Mouse (Mus musculus) embryonic facial prominence, embryonic 11.5 days (tissue): ENCODE measurements at regions not wholly inside any gene's neighbourhood (a gene's known extent, or its start where the extent isn't known, plus 50 kb on each side); places are given as distances from the start of the nearest gene placed in this dataset.

Source experiments
- ATAC-seq: fragments of 200-750 bp; cut with Nextera tagmentation; replicated peaks from 2 replicates; pipeline ENCODE4 v1.8.0; 2017; ENCODE audit warnings: low read depth; ENCODE audit not compliant: insufficient number of reproducible peaks, low FRiP score, low TSS enrichment
- DNase-seq: peaks from one replicate; pipeline ENCODE4 v3.0.0-alpha.2; 2015; ENCODE audit warnings: low spot score
- H3K27ac ChIP-seq: fragments of 300-500 bp; sonication (generic); replicated peaks from 2 replicates; pipeline ENCODE4 v1.5.1; 2014; ENCODE audit warnings: mild to moderate bottlenecking, low read depth, low read length, control low read depth
- H3K27me3 ChIP-seq: fragments of 300-500 bp; sonication (generic); 2 replicates; pipeline ENCODE4 v1.6.1; 2014; ENCODE audit warnings: mild to moderate bottlenecking, low read length, moderate library complexity, mixed read lengths; ENCODE audit not compliant: control insufficient read depth, insufficient read depth
- H3K36me3 ChIP-seq: fragments of 300-500 bp; sonication (generic); replicated peaks from 2 replicates; pipeline ENCODE4 v1.6.1; 2014; ENCODE audit warnings: low read depth, mild to moderate bottlenecking, low read length, moderate library complexity, mixed read lengths; ENCODE audit not compliant: control insufficient read depth, insufficient read depth
- H3K4me1 ChIP-seq: fragments of 300-500 bp; sonication (generic); 2 replicates; pipeline ENCODE4 v1.6.1; 2014; ENCODE audit warnings: low read length, mixed read lengths; ENCODE audit not compliant: control insufficient read depth, insufficient read depth
- H3K4me2 ChIP-seq: fragments of 300-500 bp; sonication (generic); 2 replicates; pipeline ENCODE4 v1.6.1; 2014; ENCODE audit warnings: low read depth, mild to moderate bottlenecking, control low read depth, low read length, moderate library complexity
- H3K4me3 ChIP-seq: fragments of 300-500 bp; sonication (generic); 2 replicates; pipeline ENCODE4 v1.5.1; 2014; ENCODE audit warnings: low read depth, low read length, control low read depth
- H3K9ac ChIP-seq: fragments of 300-500 bp; sonication (generic); replicated peaks from 2 replicates; pipeline ENCODE4 v1.6.1; 2014; ENCODE audit warnings: mild to moderate bottlenecking, control low read depth, low read length
- H3K9me3 ChIP-seq: fragments of 300-500 bp; sonication (generic); replicated peaks from 2 replicates; pipeline ENCODE4 v1.6.1; 2016; ENCODE audit warnings: mild to moderate bottlenecking, low read length, inconsistent platforms, mixed read lengths; ENCODE audit not compliant: control insufficient read depth
- WGBS: fragments of 180-500 bp; shearing (Covaris S2); extraction: QIAGEN DNeasy Blood & Tissue Kit; methylation state at CpG from one replicate; pipeline ENCODE4 v1.1.7; 2014; 5-methylcytosine and 5-hydroxymethylcytosine counted together

- no peak overlapping the region for H3K27ac ChIP-seq
- 86% methylated on average over 4 of the region's 4 CpGs for WGBS
- no peak for ATAC-seq
Observed at GRCm38 (mm10) chr4:48975810-48976209, 83.3 kb upstream of the Plppr1 start.

GRCm38 (mm10) chr4:48992021-48992420 lies 67.1 kb upstream of the Plppr1 start:
- Histone ChIP-seq H3K4me2 (no peak overlapping the region), H3K36me3 (no peaks in the 10 kb centered on the region), H3K9ac (no peak overlapping the region), H3K27me3 (no peaks in the 10 kb centered on the region), H3K4me1 (no peaks in the 10 kb centered on the region), H3K4me3 (no peak overlapping the region), H3K9me3 (no peaks in the 10 kb centered on the region), H3K27ac (no peak overlapping the region)
- 85% methylated on average over 3 of the region's 3 CpGs for WGBS
- no peak for ATAC-seq
- no peak for DNase-seq

More at GRCm38 (mm10) chr4:48975810-48976209, 83.3 kb upstream of the Plppr1 start:
- H3K36me3 ChIP-seq = no peaks in the 10 kb centered on the region
- no peaks in the 10 kb centered on the region for H3K4me1 ChIP-seq
- no peak for DNase-seq
- H3K9me3 ChIP-seq = no peaks in the 10 kb centered on the region
- H3K27me3 ChIP-seq = no peaks in the 10 kb centered on the region
- H3K4me3 ChIP-seq = no peak overlapping the region
- H3K4me2 ChIP-seq = no peak overlapping the region
- no peak overlapping the region for H3K9ac ChIP-seq
